Mouse (Mus musculus) lung, embryonic 15.5 days (tissue): ENCODE data around the gene Acot6. TPM values are rescaled to one million over a fixed set of nuclear protein-coding genes. Genes with fewer than 3 reads are reported as not detected.
A peak's percentile ranks its signal among the peaks of the same experiment; 100 is the strongest.

Experiments used
- ATAC-seq: fragments of 200-750 bp; cut with Nextera tagmentation; 2 replicates; pipeline ENCODE4 v1.8.0; 2017; ENCODE audit warnings: moderate number of reproducible peaks, borderline replicate concordance; ENCODE audit not compliant: low FRiP score, low TSS enrichment; ENCODE audit errors: extremely low read depth
- H3K27ac ChIP-seq: fragments of 300-500 bp; sonication (generic); 2 replicates; pipeline ENCODE4 v1.5.1; 2015; ENCODE audit warnings: moderate library complexity, mild to moderate bottlenecking, inconsistent platforms
- H3K27me3 ChIP-seq: fragments of 300-500 bp; sonication (generic); 2 replicates; pipeline ENCODE4 v1.6.1; 2015; ENCODE audit warnings: inconsistent platforms
- H3K36me3 ChIP-seq: fragments of 300-500 bp; sonication (generic); 2 replicates; pipeline ENCODE4 v1.6.1; 2015; ENCODE audit warnings: inconsistent platforms
- H3K4me1 ChIP-seq: fragments of 300-500 bp; sonication (generic); 2 replicates; pipeline ENCODE4 v1.6.1; 2015; ENCODE audit warnings: inconsistent platforms
- H3K4me2 ChIP-seq: fragments of 300-500 bp; sonication (generic); 2 replicates; pipeline ENCODE4 v1.6.1; 2015; ENCODE audit warnings: inconsistent platforms, mild to moderate bottlenecking, moderate library complexity
- H3K4me3 ChIP-seq: fragments of 300-500 bp; sonication (generic); 2 replicates; pipeline ENCODE4 v1.5.1; 2015; ENCODE audit warnings: mild to moderate bottlenecking, inconsistent platforms
- H3K9ac ChIP-seq: fragments of 300-500 bp; sonication (generic); 2 replicates; pipeline ENCODE4 v1.6.1; 2015; ENCODE audit warnings: inconsistent platforms
- H3K9me3 ChIP-seq: fragments of 300-500 bp; sonication (generic); 2 replicates; pipeline ENCODE4 v1.6.1; 2016; ENCODE audit warnings: inconsistent platforms
- WGBS: fragments of 180-500 bp; shearing (Covaris S2); methylation state at CpG from one replicate; pipeline ENCODE4 v1.1.7; 2015; 5-methylcytosine and 5-hydroxymethylcytosine counted together
- polyA plus RNA-seq: library from polyadenylated mRNA; unstranded; fragments of >200 nt; fragmentation: Nextera tagmentation; extraction: Ambion mirVana; gene quantifications from 2 replicates; pipeline ENCODE4 v1.2.1, GENCODE M21; 2015

Gene Acot6
- polyA plus RNA-seq, 1 experiment from 2014 or later, result 1.6 TPM

DNA sequence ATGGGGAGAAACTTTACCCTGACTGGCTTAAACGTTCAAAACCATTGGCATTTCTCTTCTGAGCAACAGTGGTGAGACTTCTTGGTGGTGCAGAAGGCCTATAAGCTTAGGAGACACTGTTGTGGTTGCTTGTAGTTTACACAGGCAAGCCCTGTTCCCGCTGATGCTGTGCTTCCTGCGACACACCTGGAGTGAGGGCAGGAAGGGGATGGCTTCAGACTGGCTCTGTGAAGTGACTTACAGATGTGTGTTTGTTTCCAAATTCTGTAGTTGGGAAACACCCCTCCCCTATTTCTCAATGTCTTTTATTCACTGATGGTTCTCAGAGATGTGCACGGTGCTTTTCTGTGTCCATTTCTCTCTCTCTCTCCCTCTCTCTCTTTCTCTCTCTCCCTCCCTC, 39.7 kb downstream of the Acot6 start:
- no peak overlapping the region for H3K4me2 ChIP-seq
- 63% methylated on average over 4 of the region's 4 CpGs for WGBS
- no peak overlapping the region for H3K4me3 ChIP-seq
- ATAC-seq, result no peak
- no peak overlapping the region for H3K9ac ChIP-seq
- H3K9me3 ChIP-seq, result no peaks in the 10 kb centered on the region
- no peaks in the 10 kb centered on the region for H3K27me3 ChIP-seq
- H3K36me3 ChIP-seq, result peaks cover 12% of the 10 kb centered on the region
- H3K27ac ChIP-seq, result no peak overlapping the region
- H3K4me1 ChIP-seq, result no peaks in the 10 kb centered on the region

DNA sequence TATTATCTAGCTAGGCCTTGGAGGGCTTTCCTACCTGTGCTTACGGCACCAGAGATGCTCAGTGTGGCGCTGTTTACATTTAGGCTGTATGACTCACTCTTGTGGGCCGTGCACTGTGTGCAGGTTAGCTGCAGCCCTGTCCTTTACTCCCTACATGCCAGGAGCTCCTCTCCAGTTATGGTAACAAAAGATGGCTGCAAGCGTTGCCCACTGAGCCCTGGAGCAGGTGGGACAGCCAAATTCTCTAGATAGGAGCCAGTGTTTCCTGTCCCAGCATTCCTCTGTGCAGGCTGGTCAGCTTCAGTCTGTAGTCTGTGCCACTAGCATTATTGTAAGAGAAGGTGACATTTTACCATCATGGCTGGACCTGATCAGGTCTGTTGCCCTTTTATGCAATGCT, 40.8 kb downstream of the Acot6 start:
- Histone ChIP-seq H3K4me3 (no peak overlapping the region), H3K36me3 (peaks cover 12% of the 10 kb centered on the region), H3K9me3 (no peaks in the 10 kb centered on the region), H3K9ac (no peak overlapping the region), H3K4me2 (no peak overlapping the region), H3K27me3 (no peaks in the 10 kb centered on the region), H3K4me1 (no peaks in the 10 kb centered on the region), H3K27ac (no peak overlapping the region)
- WGBS, result 68% methylated on average over 4 of the region's 4 CpGs
- ATAC-seq, result no peak

DNA sequence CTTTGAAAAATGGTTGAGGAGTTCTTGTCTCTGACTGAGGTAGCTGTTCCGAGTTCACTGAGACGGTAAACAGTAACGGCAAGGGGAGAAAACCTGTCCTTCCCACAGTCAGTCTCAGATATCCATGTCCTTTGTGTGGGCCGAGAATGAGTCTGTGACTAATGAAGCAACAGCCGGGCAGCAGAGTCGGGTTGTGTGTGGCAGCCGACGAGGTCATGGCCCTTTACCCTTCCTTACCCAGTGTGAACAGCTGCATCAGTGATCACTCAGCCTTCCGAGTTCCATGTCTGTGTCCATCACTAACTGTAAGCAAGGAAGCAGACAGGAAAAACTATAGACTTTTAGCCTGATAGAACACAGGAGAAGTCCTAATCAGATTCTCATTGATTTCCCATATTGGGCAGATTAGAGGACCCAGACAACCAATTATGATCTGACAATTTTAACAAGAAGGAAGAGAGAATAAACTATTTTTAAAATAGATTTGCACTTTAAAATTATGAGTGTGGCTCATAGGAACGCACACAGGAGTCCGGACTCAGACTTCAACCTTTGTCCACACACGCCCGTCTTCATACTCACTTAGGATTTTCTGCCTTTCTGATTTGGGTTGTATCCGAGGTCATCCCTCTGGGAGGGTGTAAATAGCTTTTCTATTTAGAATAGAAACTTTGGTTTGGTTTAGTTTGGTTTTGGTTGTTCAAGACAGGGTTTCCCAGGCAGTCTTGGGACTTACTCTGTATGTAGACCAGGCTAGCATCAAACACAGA, 42.0 kb downstream of the Acot6 start:
- no peak overlapping the region for H3K27ac ChIP-seq
- no peaks in the 10 kb centered on the region for H3K4me1 ChIP-seq
- H3K27me3 ChIP-seq, result no peaks in the 10 kb centered on the region
- H3K36me3 ChIP-seq, result peaks cover 12% of the 10 kb centered on the region
- no peaks in the 10 kb centered on the region for H3K9me3 ChIP-seq
- no peak overlapping the region for H3K4me3 ChIP-seq
- ATAC-seq, result no peak
- H3K9ac ChIP-seq, result no peak overlapping the region
- no peak overlapping the region for H3K4me2 ChIP-seq
- 47% methylated on average over 14 of the region's 14 CpGs for WGBS

DNA sequence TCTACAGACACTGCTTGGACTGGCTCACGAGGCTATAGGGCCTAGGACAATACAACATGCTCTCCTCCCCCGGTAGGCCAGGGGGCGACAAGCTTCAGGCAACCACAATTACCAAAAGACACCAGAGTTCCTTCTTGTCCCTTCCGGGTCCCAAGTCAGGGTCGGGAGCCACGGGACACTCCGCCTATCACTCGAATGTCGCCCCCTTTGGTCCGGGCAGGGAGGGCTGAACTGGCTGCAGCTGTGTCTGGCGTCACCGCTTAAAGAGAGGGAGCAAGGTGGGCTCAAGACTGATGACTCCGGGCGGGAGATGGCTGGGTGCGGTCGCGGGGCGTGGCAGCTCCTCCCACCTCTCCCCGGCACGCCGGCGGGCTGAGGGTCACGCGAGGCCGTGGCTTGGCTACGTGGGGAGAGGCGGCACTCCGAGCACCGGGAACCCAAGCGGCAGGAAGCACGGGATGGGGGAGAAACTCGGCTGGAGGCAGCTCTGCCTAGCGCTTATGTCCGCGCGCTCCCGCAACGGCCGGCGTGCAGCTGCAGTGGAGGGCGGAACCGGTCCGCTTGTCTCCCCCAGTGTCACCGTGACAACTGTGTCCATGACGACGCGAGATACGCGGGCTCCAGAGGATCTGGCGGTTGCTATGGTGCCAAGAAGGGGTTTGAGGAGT, 47.6 kb downstream of the Acot6 start, which contains the start of gene Pnma1:
Pnma1 (minus strand) TSS at position 536 of the 668 bp plus-strand sequence.
- H3K4me3 ChIP-seq, result peak within 1 kb of the TSS; percentile 52
- 1% methylated on average over 50 of the region's 50 CpGs for WGBS
- H3K9me3 ChIP-seq, result no peaks in the 10 kb centered on the region
- peaks cover 21% of the 10 kb centered on the region; the same call in 1 of the 2 replicates for H3K36me3 ChIP-seq
- no peaks in the 10 kb centered on the region for H3K27me3 ChIP-seq
- peak within 1 kb of the TSS; percentile 90 for H3K4me2 ChIP-seq
- peak; percentile 86 for ATAC-seq
- H3K9ac ChIP-seq, result peak within 1 kb of the TSS; percentile 40
- H3K4me1 ChIP-seq, result peaks cover 13% of the 10 kb centered on the region
- H3K27ac ChIP-seq, result no peak within 1 kb of the TSS

DNA sequence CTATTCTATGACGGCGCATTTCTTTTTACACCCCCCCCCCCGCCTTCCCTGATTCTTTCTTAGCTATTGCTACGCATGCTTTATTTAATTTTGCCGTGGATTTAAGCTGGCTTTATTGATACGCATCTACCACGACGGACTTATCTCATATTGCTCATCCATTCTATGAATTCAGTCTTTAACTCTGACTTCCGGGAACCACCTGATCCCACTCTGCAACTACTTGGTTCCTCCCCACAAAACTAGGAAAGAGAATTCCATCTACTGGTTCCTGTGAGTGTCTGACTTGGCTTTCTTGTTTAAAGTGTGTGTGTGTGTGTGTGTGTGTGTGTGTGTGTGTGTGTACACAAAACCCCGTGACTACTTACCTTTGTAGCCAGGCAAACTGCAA, 48.2 kb downstream of the Acot6 start:
- 12% methylated on average over 10 of the region's 10 CpGs for WGBS
- peak overlapping the region; percentile 40; the same call in 1 of the 2 replicates for H3K9ac ChIP-seq

DNA sequence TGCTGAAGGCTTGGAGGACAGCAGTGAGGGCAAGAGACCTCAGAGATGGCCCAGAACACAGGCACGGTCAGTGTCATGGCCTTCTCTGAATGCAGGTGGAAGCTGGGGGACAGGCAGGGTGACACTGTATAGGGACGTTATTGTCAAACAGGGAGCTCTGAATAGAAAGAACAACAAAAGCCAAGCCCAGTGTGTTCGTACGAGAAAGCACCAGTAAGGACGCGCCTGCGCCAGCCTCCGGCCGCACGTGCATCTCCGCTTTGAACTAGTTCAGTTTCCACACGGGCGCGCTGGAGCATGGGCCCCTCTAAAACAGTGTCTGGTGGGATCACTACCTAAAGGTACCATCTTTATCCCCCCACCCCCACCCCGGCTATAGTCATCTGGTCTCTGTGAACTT, 49.5 kb downstream of the Acot6 start:
- Histone ChIP-seq H3K4me1 (peaks cover 17% of the 10 kb centered on the region), H3K27ac (no peak overlapping the region), H3K9me3 (no peaks in the 10 kb centered on the region), H3K27me3 (no peaks in the 10 kb centered on the region), H3K4me3 (no peak overlapping the region), H3K36me3 (peaks cover 35% of the 10 kb centered on the region), H3K9ac (no peak overlapping the region), H3K4me2 (no peak overlapping the region)
- 93% methylated on average over 15 of the region's 15 CpGs for WGBS
- no peak for ATAC-seq

More for the DNA sequence above, 48.2 kb downstream of the Acot6 start:
- Histone ChIP-seq H3K27ac (no peak overlapping the region), H3K27me3 (no peaks in the 10 kb centered on the region), H3K4me3 (peak overlapping the region; percentile 52), H3K36me3 (peaks cover 26% of the 10 kb centered on the region), H3K4me1 (peaks cover 13% of the 10 kb centered on the region), H3K9me3 (no peaks in the 10 kb centered on the region), H3K4me2 (peak overlapping the region; percentile 90)
- ATAC-seq, result no peak

DNA sequence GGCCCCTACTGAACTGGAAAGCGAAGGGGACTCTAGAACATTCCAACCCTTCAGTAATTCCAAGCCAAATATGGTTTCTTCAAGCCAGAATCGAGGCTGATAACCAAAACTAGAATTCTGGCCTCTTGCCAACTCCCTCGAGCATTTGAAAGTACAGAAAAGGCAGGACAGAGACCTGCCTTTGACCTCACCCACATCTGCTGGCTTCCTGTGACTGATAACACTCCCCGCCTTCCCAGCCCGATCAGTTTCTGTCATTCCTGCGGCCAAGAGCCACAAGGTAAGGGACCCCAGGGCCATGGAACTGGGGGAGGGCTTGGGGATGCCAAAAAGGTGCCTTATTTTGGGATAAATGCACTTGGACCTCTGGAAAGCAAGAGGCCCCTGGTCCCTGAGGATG, 50.5 kb downstream of the Acot6 start:
- H3K27me3 ChIP-seq, result no peaks in the 10 kb centered on the region
- H3K4me3 ChIP-seq, result no peak overlapping the region
- no peak for ATAC-seq
- no peaks in the 10 kb centered on the region for H3K9me3 ChIP-seq
- WGBS, result 29% methylated on average over 6 of the region's 6 CpGs
- no peak overlapping the region for H3K27ac ChIP-seq
- H3K4me1 ChIP-seq, result peaks cover 20% of the 10 kb centered on the region
- no peak overlapping the region for H3K4me2 ChIP-seq
- H3K36me3 ChIP-seq, result peaks cover 44% of the 10 kb centered on the region
- H3K9ac ChIP-seq, result no peak overlapping the region

DNA sequence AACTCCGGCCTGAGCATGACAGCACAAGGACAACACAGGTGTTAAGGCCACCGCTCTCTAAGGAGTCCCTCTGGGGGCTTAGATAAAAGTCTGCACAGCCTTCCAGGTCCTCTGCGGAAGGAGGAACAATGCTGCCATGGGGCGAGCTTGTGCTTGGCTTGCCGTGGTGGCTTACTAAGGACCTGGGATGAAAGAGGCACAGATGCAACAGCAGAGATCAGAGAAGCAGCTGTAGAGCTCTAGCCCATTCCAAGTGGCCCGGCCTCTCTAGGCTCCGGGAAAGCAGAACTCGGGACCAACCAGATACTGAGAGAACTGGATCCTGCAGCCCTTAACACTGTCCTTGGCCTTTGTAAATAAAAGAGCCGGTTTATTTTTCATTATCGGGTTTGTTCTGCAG, 51.5 kb downstream of the Acot6 start:
- H3K36me3 ChIP-seq, result peaks cover 54% of the 10 kb centered on the region
- no peak overlapping the region for H3K27ac ChIP-seq
- 81% methylated on average over 10 of the region's 10 CpGs for WGBS
- H3K4me1 ChIP-seq, result peaks cover 20% of the 10 kb centered on the region
- no peaks in the 10 kb centered on the region for H3K27me3 ChIP-seq
- no peak overlapping the region for H3K4me2 ChIP-seq
- H3K9ac ChIP-seq, result no peak overlapping the region
- H3K9me3 ChIP-seq, result no peaks in the 10 kb centered on the region
- H3K4me3 ChIP-seq, result no peak overlapping the region
- ATAC-seq, result no peak

DNA sequence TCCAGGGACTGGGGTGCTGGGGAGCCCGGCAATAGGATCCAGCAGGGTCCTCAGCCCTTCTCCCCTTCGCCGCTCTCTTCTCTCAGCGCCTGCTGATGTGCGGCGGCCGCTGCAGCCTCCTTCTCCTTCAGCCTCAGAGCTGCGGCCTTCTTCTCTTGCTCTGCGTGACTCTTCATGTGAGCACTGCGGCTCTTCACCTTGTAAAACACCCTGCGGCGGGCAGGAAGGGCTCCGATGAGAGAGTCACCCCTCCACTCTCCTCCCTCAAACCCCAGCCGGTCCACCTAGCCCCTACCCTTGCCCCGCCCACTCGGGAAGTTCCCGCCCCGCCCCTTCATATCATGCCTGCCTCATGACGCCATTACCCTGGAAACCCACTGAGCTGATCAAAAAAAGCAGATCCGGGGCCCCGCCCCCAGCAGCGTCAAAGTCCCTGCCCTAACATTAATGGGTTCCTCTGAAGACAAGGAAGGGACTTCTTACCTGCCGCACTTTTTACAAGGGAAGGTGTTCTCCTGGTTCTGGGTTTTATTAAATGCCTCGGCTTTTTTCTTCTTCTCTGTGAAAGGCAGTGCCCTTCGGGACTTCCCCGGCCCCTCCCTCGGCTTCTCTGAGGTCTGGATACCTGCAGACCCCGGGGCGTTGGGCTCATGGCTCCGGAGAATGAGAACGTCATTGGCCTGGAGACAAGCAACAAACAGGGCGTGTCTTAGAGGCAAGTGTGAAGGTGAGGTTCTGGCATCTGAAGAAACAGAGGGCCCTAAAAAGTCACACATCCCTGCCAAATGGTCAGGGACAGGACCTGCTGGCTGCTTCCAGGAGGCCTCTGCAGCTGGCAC, 52.1 kb downstream of the Acot6 start:
- Histone ChIP-seq H3K9me3 (no peaks in the 10 kb centered on the region), H3K27me3 (no peaks in the 10 kb centered on the region), H3K4me2 (no peak overlapping the region), H3K27ac (no peak overlapping the region), H3K9ac (no peak overlapping the region), H3K4me1 (peaks cover 20% of the 10 kb centered on the region), H3K36me3 (peaks cover 58% of the 10 kb centered on the region), H3K4me3 (no peak overlapping the region)
- peak; percentile 19; the same call in 1 of the 2 replicates for ATAC-seq
- 63% methylated on average over 32 of the region's 32 CpGs for WGBS

DNA sequence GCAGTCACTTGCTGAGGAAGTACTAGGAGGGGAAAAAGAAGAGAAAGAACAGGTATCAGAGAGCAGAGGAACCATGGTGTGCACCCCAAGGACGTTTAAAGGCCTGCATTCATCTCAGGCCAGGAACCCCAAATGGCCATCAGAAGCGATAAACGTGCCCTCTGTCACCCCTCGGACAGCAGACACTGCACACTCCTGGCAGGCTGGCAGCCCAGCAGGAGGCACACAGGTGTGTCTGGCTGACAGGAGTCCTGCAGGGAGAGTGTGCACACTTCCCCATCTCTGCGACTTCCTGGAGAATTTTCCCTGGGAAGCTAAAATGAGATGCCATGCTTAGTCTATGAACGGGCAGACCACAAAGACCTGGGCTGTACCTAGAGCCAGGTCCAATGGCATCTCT, 53.0 kb downstream of the Acot6 start:
- Histone ChIP-seq H3K4me3 (no peak overlapping the region), H3K36me3 (peaks cover 66% of the 10 kb centered on the region), H3K9ac (no peak overlapping the region), H3K9me3 (no peaks in the 10 kb centered on the region), H3K27ac (no peak overlapping the region), H3K4me1 (peaks cover 15% of the 10 kb centered on the region), H3K27me3 (no peaks in the 10 kb centered on the region), H3K4me2 (no peak overlapping the region)
- 79% methylated on average over 6 of the region's 6 CpGs for WGBS
- ATAC-seq, result no peak

DNA sequence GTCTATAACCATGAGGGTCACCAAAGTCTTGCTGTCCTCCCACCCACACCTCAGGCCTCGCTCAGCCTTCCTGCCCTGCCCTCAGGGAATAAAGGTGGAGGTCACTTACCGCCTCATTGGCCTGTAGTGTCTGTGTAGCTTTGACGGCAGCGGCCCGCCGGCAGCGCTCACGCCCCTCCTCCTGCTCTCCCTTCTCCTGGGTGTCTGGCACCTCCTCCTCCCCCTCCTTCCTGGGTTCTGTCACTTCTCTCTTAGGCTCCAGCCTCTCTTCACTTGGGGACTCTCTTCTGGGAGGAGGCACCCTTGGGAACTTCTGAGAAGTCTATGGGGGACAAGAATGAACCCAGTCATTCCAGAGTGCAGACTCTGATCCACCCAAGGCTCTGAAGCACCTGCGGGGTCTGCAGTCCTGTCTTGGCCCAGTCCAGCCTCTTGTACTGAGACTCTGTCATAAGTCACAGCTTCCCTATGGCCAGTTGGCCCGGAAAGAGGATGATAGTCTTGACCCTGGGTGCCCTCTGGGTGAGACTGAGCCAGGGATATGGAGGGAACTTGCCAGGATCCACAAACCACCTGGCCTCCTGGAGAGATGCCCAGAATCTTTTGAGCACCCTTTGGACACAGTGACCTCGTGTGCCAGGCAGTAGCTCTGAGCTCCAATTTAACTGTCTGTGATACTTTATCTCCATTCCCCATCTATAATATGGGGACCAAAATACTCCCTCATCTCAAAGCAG, 54.5 kb downstream of the Acot6 start:
- WGBS, result 44% methylated on average over 11 of the region's 11 CpGs
- H3K27ac ChIP-seq, result no peak overlapping the region
- peaks cover 78% of the 10 kb centered on the region for H3K36me3 ChIP-seq
- H3K4me2 ChIP-seq, result no peak overlapping the region
- no peaks in the 10 kb centered on the region for H3K9me3 ChIP-seq
- H3K4me3 ChIP-seq, result no peak overlapping the region
- peak; percentile 50; the same call in 1 of the 2 replicates for ATAC-seq
- no peak overlapping the region for H3K9ac ChIP-seq
- peaks cover 9% of the 10 kb centered on the region; the same call in 1 of the 2 replicates for H3K4me1 ChIP-seq
- no peaks in the 10 kb centered on the region for H3K27me3 ChIP-seq
